Mouse (Mus musculus) c-Kit-positive CD71-negative TER-119-negative erythroid progenitor cells, embryonic 14.5 days (primary cell): ENCODE results near the gene Dhx32.
A peak's percentile ranks its signal among the peaks of the same experiment; 100 is the strongest.

Experiments
- DNase-seq: peaks from one replicate; pipeline ENCODE4 v3.0.0-alpha.2; 2013; ENCODE audit warnings: low read depth

The Dhx32 gene

GRCm38 (mm10) chr7:133782717-133783435, at the start of gene Dhx32:
Gene Dhx32, minus strand, starts transcription at chr7:133782726.
- peak; percentile 83 for DNase-seq

GRCm38 (mm10) chr7:133829579-133829978, 47.1 kb upstream of the Dhx32 start:
- no peak for DNase-seq

- DNase-seq: no peak
These were observed 46.0 kb upstream of the Dhx32 start for GRCm38 (mm10) chr7:133828514-133828913.

DNA sequence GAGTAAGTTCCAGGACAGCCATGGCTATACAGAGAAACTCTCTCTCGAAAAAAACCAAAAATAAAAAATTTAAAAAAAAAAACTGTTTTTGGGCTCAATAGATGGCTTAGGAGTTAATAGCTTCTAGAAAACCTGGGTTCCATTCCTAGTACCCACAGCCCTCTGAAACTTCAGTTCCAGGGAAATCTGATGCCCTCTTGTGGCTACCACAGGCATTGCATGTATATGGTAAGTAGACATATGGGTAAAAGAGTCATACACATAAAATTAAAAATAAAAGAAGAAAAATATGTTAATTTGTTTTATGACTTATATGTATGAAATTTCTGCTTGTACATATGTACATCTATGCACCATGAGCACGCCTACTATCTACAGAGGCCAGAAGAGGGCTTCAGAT, 42.1 kb upstream of the Dhx32 start:
- DNase-seq: peak; percentile 7

DNA sequence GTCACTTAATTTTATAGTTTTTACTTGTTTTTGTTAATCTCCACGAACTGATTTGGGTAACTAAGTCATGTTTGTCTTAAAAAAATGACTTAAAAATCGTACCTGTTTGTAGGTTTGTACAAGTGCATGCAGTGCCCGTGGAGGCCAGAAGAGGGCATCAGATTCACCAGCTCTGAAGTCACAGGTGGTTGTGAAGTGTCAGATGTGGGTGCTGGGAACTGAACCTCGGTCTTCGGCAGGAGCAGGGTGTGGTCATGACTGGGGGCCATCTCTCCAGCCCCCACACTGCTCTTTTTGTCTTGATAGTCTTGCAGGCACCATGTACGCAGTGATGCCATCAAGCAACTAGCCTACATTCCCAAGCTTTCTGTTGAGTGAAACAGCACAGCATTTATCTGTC, 41.2 kb upstream of the Dhx32 start:
- DNase-seq: no peak

- no peak for DNase-seq
These were observed 30.8 kb upstream of the Dhx32 start for GRCm38 (mm10) chr7:133813331-133813730.

- no peak for DNase-seq
These were observed 30.4 kb upstream of the Dhx32 start for GRCm38 (mm10) chr7:133812927-133813326.

DNA sequence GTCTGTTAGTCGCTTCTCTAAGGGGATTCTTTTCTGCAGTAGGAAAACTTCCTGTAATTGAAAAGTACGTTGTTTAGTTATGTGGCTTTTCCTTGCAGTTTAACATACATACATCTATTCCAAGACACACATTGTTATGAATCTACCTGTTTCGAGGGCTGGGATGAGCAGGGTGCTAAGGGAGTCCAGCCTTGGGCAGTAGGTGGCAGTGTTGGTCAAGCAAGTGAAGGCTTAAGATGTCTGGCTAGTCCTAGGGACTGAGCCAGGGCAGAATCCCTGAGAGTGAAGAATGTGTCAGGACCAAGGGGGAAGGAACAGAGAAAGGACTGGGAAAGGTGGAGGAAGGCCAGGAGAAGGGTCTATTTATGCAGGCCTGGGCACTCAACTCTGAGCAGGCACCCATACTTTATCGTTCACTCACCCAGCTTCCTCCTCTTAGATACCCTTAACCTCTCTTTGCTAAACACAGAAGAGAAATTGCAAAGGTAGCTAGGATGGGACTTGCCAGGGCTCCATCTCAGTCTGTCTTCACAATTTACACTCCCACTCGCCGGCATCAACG, 23.2 kb upstream of the Dhx32 start:
- DNase-seq: no peak

GRCm38 (mm10) chr7:133801823-133802222, 19.3 kb upstream of the Dhx32 start:
- no peak for DNase-seq

DNA sequence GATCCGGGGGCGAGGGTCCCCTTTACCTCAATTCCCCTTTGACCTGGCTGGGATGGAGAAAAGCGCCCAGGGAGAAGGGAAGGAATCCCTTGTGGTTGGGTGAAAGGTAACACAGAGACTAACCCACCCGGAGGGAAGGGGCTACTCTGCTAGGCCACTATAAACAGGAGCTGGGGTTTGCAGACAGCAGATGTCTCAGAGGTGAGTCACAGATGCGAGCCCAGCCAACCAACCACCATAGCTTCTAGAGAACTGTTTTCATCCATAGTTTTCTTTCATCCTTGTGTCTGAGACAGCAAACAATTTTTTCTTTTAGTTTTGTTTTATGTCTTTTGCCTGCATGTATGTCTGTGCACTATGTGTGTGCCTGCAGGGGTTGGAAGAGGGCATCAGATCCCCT, 17.4 kb upstream of the Dhx32 start:
- no peak for DNase-seq

DNA sequence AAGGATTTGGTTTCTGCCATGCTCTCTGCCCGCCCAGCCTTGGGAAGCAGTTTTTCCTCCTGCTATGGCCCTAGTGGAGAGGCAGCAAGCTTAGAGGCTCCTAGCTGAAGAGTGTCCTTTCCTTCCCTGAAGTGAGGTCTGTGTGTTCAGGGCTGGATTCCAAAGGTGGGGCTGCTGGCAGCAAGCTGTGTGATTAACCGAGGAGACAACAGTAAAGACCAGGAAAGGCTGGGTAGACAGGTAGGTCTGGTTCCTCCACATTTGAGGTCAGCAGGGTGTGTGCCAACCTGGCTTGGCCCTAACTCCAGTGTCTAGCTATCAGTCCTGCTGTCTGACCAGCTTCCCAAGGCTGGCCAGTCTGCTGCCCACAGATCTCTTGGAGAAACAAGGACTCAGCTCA, 12.2 kb upstream of the Dhx32 start:
- DNase-seq: no peak

- DNase-seq: no peak
These were observed 11.0 kb upstream of the Dhx32 start for GRCm38 (mm10) chr7:133793248-133794131.

DNA sequence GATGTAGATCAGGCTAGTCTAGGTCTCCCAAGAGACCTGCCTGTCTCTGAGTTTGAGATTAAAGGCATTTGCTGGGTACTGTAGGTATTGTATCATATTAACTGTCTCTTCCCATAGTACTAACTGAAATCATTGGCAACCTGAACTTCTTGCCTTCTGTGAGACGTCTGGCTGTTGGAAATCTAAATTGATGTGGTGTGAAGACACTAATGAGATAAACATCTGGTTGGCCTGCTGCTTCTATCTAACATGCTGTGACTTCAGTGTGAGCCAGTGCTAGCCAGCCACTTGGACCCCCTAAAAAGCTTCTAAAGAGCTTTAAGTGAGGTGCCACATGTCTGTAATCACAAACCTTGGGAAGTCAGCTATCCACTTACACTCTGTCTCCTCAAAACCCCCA, 10.2 kb upstream of the Dhx32 start:
- DNase-seq: no peak

DNA sequence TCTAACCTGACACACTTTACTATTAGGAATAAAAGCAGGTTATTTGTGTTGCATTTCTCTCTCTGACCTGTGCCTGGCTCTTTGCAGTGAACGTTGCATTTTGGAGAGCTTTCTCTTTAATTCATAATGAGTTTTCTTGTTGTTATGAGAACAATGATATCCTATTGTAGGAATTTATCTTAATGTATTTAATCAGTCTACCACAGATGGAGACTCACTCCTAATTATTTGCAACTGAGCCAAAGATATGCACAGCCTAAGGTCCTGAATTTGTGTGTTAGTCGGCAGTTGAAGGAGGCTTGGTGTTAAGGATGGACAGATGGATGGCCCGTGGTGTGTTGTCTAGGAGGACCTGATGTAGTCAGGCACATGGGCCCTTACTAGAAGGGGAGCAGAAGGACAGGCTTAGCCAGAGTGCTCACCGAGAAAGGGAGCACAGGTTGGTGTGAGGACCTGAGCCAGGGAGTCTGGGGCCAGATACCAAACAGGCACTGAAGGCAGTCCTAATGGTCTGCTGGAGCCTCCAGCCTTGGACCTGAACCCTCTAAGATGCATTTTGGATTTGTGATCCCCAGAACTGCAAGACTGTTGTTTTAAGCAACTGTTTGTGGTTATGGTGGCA, 8.2 kb upstream of the Dhx32 start:
- no peak for DNase-seq

DNA sequence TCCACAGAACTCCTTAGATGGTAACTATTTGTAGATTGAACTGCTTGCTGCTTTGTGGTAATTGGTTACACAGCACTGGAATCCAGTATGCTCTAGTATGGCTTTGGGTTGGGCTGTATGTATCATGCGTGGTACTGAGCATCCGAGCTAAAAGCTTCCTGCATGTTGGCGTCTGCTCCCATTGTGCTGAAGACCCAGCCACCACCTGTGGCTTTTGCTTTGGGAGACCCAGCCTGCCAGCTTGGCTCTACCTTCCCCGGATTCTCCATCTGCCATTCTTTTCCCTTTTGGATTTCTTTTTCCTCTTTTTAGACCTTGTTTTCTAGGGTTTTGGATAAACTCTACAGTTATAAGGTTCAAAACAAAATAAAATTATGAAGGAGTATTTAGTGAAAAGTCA, 7.6 kb upstream of the Dhx32 start:
- DNase-seq: no peak

DNA sequence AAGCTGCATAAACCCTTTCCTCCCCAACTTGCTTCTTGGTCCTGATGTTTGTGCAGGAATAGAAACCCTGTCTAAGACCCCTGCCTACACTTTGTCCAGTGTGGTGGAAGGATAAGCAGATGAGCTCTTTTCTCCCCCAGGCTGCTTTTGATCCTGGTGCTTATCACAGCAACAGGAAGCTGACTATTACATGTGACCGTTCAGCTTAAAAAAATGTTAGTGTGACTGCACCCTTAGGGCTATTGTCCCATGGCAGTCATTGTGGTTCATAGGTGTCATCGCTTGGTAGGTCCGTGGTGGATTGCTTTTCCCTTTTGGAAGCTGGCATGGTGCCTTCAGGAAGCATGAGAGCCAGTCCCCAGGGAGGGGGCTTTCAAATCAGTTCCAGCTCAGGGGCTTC, 5.6 kb upstream of the Dhx32 start:
- no peak for DNase-seq

DNA sequence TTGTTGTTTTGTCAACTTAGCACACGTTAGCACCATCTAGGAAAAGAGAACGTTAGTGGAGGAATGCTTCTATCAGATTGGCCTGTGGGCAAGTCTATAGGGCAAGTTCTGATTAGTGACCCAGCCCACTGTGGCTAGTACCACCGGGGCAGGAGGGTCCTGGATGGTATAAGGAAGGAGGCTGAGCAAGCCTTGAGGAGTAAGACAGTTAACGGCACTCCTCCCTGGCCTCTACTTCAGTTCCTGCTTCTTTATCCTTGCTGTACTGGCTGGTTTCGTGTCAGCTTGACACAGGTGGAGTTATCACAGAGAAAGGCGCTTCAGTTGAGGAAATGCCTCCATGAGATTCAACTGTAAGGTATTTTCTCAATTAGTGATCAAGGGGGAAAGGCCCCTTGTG, 5.0 kb upstream of the Dhx32 start:
- no peak for DNase-seq

DNA sequence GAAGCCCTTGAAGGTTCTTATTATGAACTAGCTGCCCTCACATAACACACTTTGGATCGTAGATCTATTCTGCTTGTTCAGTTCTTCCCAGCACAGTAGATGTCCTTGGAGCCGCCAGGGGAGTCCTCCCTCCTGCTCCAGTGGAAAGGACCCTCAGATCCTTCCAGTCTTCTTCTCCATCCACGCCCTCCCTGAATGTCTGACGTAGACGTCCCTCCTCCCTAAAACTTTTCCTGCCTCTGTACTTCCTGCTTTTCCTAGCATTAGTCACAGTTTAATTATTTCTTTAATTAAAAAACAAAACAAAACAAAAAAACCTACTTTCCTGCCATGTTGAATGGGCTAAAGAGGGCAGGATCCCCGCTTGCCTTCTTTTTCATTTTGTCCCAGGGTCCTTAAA, 535 bp downstream of the Dhx32 start:
- no peak for DNase-seq

DNA sequence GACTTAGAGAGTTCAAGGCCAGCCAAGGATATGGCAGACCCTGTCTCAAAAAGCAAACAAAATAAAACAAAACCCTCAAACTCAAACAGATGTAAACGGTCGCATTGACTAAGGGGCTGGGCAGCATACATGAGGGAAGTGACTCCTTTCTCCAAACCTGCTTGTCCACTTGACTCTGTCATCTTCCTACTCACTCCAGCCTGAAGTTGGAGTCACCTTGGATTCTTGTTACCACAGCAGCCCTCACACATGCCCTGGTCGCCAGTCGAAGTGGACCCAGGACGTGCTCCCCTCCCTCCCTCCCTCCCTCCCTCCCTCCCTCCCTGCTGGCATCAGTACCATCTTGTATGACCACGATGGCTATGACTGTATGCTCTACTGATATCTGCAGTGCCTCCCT, 943 bp downstream of the Dhx32 start:
- no peak for DNase-seq

- DNase-seq: peak; percentile 81
These were observed 5.9 kb downstream of the Dhx32 start, which contains the start of gene Fank1 for GRCm38 (mm10) chr7:133776626-133776996. Gene Fank1, plus strand, starts transcription at chr7:133776861.

GRCm38 (mm10) chr7:133775796-133776625, 6.5 kb downstream of the Dhx32 start:
- DNase-seq: peak; percentile 13

- DNase-seq: no peak
These were observed 7.3 kb downstream of the Dhx32 start for GRCm38 (mm10) chr7:133775179-133775578.
